Mouse (Mus musculus) adrenal gland, adult (tissue): ENCODE measurements at regions not wholly inside any gene's neighbourhood (a gene's known extent, or its start where the extent isn't known, plus 50 kb on each side); places are given as distances from the start of the nearest gene placed in this dataset.
A peak's percentile ranks its signal among the peaks of the same experiment; 100 is the strongest.

Experiments
- DNase-seq, 2 experiments: peaks; one replicate each; pipeline ENCODE4 v3.0.0; 2022 to 2023; ENCODE audit warnings: low spot score in 1 of 2; ENCODE audit not compliant: inconsistent age in 2 of 2

GRCm38 (mm10) chr3:34525730-34526129 is 124.5 kb upstream of the Sox2 start:
- DNase-seq: no peak

DNA sequence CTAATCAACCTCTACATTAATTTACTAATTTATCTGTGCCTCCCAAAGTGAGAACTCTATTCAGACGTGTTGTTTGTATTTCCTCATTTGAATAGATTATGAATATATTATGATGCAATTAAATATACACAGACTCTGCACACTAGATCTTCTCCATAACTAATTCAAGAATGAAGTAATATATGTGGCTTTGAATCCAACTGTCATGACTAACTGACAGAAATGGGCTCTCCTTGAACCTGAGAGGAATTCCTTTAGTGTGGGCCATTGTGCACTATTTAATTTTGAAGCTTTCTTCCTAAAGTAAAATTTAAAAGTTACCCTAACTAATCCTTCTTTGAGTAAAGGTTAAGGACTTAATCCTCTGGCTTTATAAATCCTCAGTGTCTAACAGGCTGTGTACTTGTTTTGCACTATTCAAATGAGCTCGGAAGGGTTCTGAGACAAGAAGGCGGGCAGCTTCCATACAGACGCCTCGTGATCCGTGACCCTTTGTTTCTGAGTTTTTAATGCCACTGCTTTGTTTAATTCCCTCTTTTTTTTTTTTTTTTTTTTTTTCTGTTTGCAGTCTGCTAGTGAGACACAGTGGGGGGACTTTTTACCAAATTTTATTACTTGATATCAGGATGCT is 128.0 kb upstream of the Sox2 start:
- no peak for DNase-seq

- no peak for DNase-seq
These were observed 128.7 kb upstream of the Sox2 start for GRCm38 (mm10) chr3:34521357-34522053.

- no peak for DNase-seq
These were observed 137.6 kb upstream of the Sox2 start for GRCm38 (mm10) chr3:34512503-34513145.

GRCm38 (mm10) chr3:34510723-34511122 is 139.5 kb upstream of the Sox2 start:
- no peak for DNase-seq

GRCm38 (mm10) chr3:34509160-34509559 is 141.0 kb upstream of the Sox2 start:
- no peak for DNase-seq

DNA sequence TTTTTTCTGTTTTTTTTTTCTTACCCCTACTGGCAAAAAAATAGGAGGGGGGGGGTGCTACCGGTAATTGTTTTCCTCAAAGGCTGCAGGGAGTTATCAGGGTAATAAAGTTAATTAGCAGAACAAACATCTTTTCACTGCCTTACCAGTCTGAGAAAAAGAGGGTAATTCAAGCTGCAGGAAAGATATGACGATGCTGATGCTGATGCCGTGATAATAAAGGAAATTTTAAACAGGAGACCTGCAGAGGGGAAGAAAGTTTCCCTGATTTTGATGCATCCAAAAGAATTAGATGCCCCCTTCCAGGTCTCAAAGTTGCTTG is 145.7 kb upstream of the Sox2 start:
- DNase-seq: no peak

- no peak for DNase-seq
These were observed 146.2 kb upstream of the Sox2 start for GRCm38 (mm10) chr3:34503874-34504572.

DNA sequence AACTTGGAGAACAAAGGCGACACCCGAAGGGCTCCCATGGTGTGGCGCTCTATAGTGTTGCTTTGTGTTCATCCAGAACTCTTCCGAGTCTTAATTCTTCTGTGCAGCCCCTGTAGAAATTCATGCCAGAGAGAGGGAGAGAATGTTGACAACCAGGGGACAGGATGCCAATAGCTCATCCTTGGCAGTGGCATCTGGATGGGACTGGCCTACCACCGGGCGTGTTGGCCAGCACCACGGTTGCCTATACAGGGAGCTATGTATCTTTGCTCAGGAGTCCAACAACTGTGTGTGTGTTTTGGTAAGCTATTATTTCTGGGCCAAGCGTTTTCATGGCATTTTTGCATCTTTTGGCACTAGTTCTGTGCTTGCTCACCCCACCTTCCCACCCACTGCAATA is 153.4 kb upstream of the Sox2 start:
- DNase-seq: no peak

- peak; percentile 10 to 46 for DNase-seq
These were observed 154.6 kb upstream of the Sox2 start for GRCm38 (mm10) chr3:34495615-34496014.

GRCm38 (mm10) chr3:34493921-34494320 is 156.3 kb upstream of the Sox2 start:
- DNase-seq: no peak

GRCm38 (mm10) chr3:34489008-34489407 is 161.2 kb upstream of the Sox2 start:
- DNase-seq: no peak

DNA sequence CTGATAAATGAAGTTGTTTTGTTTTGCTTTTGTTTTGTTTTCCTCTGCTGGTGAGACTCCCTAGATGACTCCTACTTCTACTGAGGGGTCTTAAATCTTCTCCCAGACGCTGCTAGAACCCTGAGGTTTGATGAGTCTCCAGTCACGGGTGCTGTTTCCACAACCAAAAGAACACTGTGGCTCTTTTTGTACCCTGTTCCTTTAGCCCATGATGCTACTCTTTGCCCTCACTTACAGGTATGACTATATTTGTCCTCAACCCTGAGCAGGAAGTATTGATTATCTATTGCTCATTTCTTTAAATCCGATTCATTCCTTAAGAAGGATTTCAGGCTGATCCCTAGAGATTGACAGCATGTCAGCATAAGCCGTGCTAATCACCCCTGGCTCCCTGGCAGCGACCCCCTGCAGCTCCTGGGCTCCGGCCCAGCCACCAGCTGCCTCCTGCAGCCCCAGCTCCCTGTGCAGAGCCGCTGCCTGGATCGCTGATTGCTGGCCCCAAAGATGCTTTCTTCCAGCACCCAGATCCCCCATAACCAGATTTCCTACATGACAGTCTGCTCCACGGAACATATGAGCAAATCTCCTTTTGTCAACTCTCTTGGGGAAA is 163.7 kb upstream of the Sox2 start:
- no peak for DNase-seq

DNA sequence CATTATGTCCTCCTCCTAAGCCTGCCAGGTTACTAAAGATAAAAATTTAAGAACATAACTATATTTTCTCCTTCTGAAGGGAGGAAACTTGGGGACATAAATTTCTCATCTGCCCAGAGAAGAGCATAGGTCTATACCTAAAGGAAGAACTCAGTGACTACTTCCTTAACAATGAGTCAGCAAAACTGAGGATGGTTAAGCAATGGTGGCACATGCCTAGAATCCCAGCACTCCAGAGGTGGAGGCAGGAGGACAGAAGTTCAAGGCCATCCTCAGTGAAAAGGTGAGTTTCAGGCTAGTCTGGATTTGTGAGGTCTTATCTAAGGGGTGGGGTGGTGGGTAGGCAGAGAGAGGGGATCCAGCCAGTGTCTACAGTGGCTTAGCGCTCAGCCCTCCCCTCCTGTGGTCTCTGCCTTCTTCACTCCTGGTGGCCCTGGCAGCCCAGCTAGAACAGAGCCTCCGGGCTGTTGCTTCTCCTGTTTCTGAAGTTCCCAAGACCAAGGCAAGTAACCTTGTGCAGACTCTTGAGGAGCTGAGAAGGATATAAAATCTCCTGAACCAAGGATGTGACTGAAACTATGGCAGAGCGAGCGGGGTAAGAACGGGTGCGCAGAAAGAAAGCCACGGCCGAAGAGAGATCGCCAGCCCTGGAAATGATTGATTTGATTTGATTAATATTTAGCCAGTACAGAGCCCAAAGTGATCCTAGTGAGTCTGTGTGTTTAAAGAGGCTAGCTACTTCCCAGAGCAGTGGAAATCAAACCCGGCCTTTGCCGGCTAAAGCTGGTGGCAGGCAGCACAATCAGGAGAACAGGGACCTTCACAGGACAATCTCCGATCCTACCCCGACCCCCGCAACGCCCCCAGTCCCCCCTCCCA is 164.6 kb upstream of the Sox2 start:
- DNase-seq: no peak

- DNase-seq: no peak
These were observed 166.3 kb upstream of the Sox2 start for GRCm38 (mm10) chr3:34483934-34484333.

DNA sequence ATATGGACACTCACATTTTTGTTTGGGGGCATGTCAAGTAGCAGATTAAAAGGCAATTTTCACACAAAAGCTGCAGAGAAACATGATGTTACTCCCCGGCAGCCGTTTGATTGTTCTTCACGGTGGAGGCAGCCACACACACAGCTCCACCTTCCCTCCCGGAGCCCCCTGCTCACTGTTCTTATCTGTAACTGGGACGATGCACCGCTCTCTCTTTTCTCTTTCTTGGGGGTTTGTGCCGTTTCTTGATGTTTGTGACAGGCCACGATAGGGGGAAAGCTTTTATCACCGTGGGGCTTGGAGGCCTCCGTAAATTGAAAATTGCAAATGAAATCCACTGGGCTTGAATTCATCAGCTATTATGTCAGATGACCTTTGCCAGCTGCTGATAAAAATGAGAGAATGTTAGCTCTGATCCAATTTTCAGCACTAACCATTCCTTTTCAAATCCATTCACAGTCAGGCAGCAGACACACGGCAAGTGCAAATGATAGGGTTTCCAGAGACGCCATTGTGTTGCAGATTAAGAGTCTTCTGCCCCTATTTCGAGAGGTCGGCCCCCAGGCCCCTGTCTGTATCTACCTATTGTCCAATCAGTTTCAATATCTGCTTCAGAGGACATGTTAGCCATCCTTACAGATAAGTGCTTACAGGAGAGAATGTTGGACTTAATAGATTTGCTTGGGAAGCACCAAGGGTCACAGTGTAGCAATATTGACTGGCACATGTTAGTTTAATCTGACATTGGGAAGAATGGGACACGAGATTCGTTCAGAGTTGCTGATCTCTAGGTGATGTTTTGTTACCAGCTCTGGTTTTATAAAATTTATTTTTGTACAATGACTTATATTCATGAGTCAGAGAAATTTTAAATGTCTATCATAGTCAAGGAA is 168.1 kb upstream of the Sox2 start:
- DNase-seq: no peak

- no peak for DNase-seq
These were observed 168.9 kb upstream of the Sox2 start for GRCm38 (mm10) chr3:34481314-34481713.

- no peak for DNase-seq
These were observed 176.1 kb upstream of the Sox2 start for GRCm38 (mm10) chr3:34474126-34474525.

GRCm38 (mm10) chr3:34470721-34471120 is 179.5 kb upstream of the Sox2 start:
- peak in 1 of 2 experiments; percentile 54 for DNase-seq

GRCm38 (mm10) chr3:34469946-34470345 is 180.3 kb upstream of the Sox2 start:
- no peak for DNase-seq
